Mouse (Mus musculus): Measurements from ENCODE around the gene C2cd4c.

DNA sequence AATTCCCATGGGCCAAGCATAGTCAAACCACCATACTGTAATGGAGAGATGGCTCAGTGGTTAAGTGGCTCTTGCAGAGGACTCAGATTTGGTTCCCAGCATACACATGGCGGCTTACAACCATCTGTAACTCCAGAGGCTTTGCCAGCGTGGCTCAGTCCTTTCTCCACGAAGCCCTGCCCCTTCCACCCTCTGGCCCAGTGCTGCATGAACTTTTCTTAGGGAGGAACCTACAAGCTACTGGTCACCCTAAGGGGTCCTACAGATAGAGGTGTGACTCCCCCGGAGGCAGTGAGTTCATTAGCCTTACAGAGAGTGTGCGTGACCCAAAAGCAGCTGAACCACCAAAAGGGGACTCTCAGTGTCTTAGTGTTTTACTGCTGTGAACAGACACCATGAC, 56.9 kb downstream of the C2cd4c start:
- no peak for TF ChIP-seq CTCF (IDR thresholded peaks at IDR 0.05; ENCODE audit: borderline replicate concordance, control insufficient read depth, extremely low read depth, insufficient read depth, low read length, poor library complexity)
- no peak for TF ChIP-seq POLR2A (IDR thresholded peaks at IDR 0.05; ENCODE audit: control insufficient read depth, extremely low read depth, insufficient read depth, low read length, poor library complexity)

All from thymus, adult 2 months (tissue).